Mouse (Mus musculus): ENCODE measurements around the gene Ncbp3. TPM values are rescaled to one million over a fixed set of nuclear protein-coding genes. Genes with fewer than 3 reads are reported as not detected.
A peak's percentile ranks its signal among the peaks of the same experiment; 100 is the strongest.

Ncbp3 gene
- polyA plus RNA-seq, 1 experiment from 2014 or later, result 11.3 TPM

GRCm38 (mm10) chr11:73036889-73037288, 10.7 kb upstream of the Ncbp3 start:
- WGBS, result 50% methylated on average over 6 of the region's 6 CpGs
- no peaks in the 10 kb centered on the region for H3K9me3 ChIP-seq
- ATAC-seq (ENCODE audit: insufficient number of reproducible peaks, low FRiP score, low TSS enrichment, low read depth), result peak; percentile 52; the same call in 1 of the 2 replicates
- H3K4me3 ChIP-seq, result no peak overlapping the region
- peaks cover 19% of the 10 kb centered on the region for H3K36me3 ChIP-seq
- H3K27ac ChIP-seq, result no peak overlapping the region
- no peak overlapping the region for H3K4me2 ChIP-seq
- H3K9ac ChIP-seq, result no peak overlapping the region; the same call in 1 of the 2 replicates
- 0 out of 2 replicates have a peak, but pooled peaks cover 2% of the 10 kb centered on the region for H3K4me1 ChIP-seq
- no peaks in the 10 kb centered on the region for H3K27me3 ChIP-seq

- Histone ChIP-seq H3K27me3 (no peaks in the 10 kb centered on the region), H3K4me3 (no peak overlapping the region), H3K36me3 (peaks cover 19% of the 10 kb centered on the region), H3K9me3 (no peaks in the 10 kb centered on the region), H3K9ac (no peak overlapping the region), H3K4me2 (no peak overlapping the region), H3K27ac (no peak overlapping the region), H3K4me1 (no peaks in the 10 kb centered on the region)
- ATAC-seq (ENCODE audit: insufficient number of reproducible peaks, low FRiP score, low TSS enrichment, low read depth), result no peak
- 83% methylated on average over 3 of the region's 3 CpGs for WGBS
Measured at GRCm38 (mm10) chr11:73037691-73038090, 9.9 kb upstream of the Ncbp3 start.

- 59% methylated on average over 9 of the region's 9 CpGs for WGBS
- ATAC-seq (ENCODE audit: insufficient number of reproducible peaks, low FRiP score, low TSS enrichment, low read depth), result no peak
- Histone ChIP-seq H3K36me3 (peaks cover 13% of the 10 kb centered on the region), H3K4me1 (no peaks in the 10 kb centered on the region), H3K27me3 (no peaks in the 10 kb centered on the region), H3K9me3 (no peaks in the 10 kb centered on the region), H3K9ac (no peak overlapping the region), H3K4me3 (no peak overlapping the region), H3K27ac (no peak overlapping the region), H3K4me2 (no peak overlapping the region)
Measured at GRCm38 (mm10) chr11:73039102-73039799, 8.3 kb upstream of the Ncbp3 start.

- peaks cover 15% of the 10 kb centered on the region for H3K4me1 ChIP-seq
- ATAC-seq (ENCODE audit: insufficient number of reproducible peaks, low FRiP score, low TSS enrichment, low read depth), result no peak
- no peak overlapping the region for H3K9ac ChIP-seq
- H3K27ac ChIP-seq, result no peak overlapping the region
- no peaks in the 10 kb centered on the region for H3K27me3 ChIP-seq
- no peak overlapping the region for H3K4me2 ChIP-seq
- WGBS, result 41% methylated on average over 6 of the region's 6 CpGs
- H3K36me3 ChIP-seq, result peaks cover 10% of the 10 kb centered on the region; the same call in 1 of the 2 replicates
- no peak overlapping the region for H3K4me3 ChIP-seq
- H3K9me3 ChIP-seq, result no peaks in the 10 kb centered on the region
Measured at GRCm38 (mm10) chr11:73044229-73044755, 3.3 kb upstream of the Ncbp3 start.

GRCm38 (mm10) chr11:73044789-73045188, 2.8 kb upstream of the Ncbp3 start:
- ATAC-seq (ENCODE audit: insufficient number of reproducible peaks, low FRiP score, low TSS enrichment, low read depth), result no peak
- 76% methylated on average over 4 of the region's 4 CpGs for WGBS
- Histone ChIP-seq H3K4me3 (no peak overlapping the region), H3K36me3 (peaks cover 10% of the 10 kb centered on the region; the same call in 1 of the 2 replicates), H3K9ac (no peak overlapping the region), H3K27me3 (no peaks in the 10 kb centered on the region), H3K27ac (no peak overlapping the region), H3K4me2 (no peak overlapping the region), H3K9me3 (no peaks in the 10 kb centered on the region), H3K4me1 (peaks cover 18% of the 10 kb centered on the region)

- peak overlapping the region; percentile 58 for H3K4me2 ChIP-seq
- H3K27ac ChIP-seq, result peak overlapping the region; percentile 82
- no peaks in the 10 kb centered on the region for H3K9me3 ChIP-seq
- H3K27me3 ChIP-seq, result no peaks in the 10 kb centered on the region
- peaks cover 12% of the 10 kb centered on the region for H3K36me3 ChIP-seq
- peak overlapping the region; percentile 65 for H3K4me3 ChIP-seq
- H3K9ac ChIP-seq, result peak overlapping the region; percentile 80
- peak; percentile 54; the same call in 1 of the 2 replicates for ATAC-seq (ENCODE audit: insufficient number of reproducible peaks, low FRiP score, low TSS enrichment, low read depth)
- H3K4me1 ChIP-seq, result peaks cover 18% of the 10 kb centered on the region
- whole genome bisulfite sequencing, result 1% methylated on average over 52 of the region's 55 CpGs
Measured at GRCm38 (mm10) chr11:73048030-73048876, 670 bp downstream of the Ncbp3 start.

- 4% methylated on average over 4 of the region's 4 CpGs for WGBS
- no peak for ATAC-seq (ENCODE audit: insufficient number of reproducible peaks, low FRiP score, low TSS enrichment, low read depth)
- Histone ChIP-seq H3K36me3 (peaks cover 23% of the 10 kb centered on the region), H3K4me2 (peak overlapping the region; percentile 58), H3K9ac (no peak overlapping the region), H3K27me3 (no peaks in the 10 kb centered on the region), H3K4me1 (peaks cover 18% of the 10 kb centered on the region), H3K9me3 (no peaks in the 10 kb centered on the region), H3K27ac (peak overlapping the region; percentile 43; the same call in 1 of the 2 replicates), H3K4me3 (peak overlapping the region; percentile 65)
Measured at GRCm38 (mm10) chr11:73049335-73049734, 1.8 kb downstream of the Ncbp3 start.

GRCm38 (mm10) chr11:73052795-73053194, 5.2 kb downstream of the Ncbp3 start:
- 96% methylated on average over 1 of the region's 1 CpGs for WGBS
- H3K27ac ChIP-seq, result no peak overlapping the region
- H3K36me3 ChIP-seq, result peaks cover 49% of the 10 kb centered on the region
- no peaks in the 10 kb centered on the region for H3K27me3 ChIP-seq
- no peak overlapping the region for H3K9ac ChIP-seq
- H3K9me3 ChIP-seq, result no peaks in the 10 kb centered on the region
- no peak overlapping the region for H3K4me2 ChIP-seq
- no peak overlapping the region for H3K4me3 ChIP-seq
- no peak for ATAC-seq (ENCODE audit: insufficient number of reproducible peaks, low FRiP score, low TSS enrichment, low read depth)
- peaks cover 14% of the 10 kb centered on the region for H3K4me1 ChIP-seq

GRCm38 (mm10) chr11:73057701-73058100, 10.1 kb downstream of the Ncbp3 start:
- Histone ChIP-seq H3K4me1 (no peaks in the 10 kb centered on the region), H3K4me2 (no peak overlapping the region), H3K9ac (no peak overlapping the region), H3K27ac (no peak overlapping the region), H3K9me3 (no peaks in the 10 kb centered on the region), H3K4me3 (no peak overlapping the region), H3K36me3 (peaks cover 58% of the 10 kb centered on the region), H3K27me3 (no peaks in the 10 kb centered on the region)
- ATAC-seq (ENCODE audit: insufficient number of reproducible peaks, low FRiP score, low TSS enrichment, low read depth), result no peak
- WGBS, result 94% methylated on average over 5 of the region's 5 CpGs

GRCm38 (mm10) chr11:73059630-73060029, 12.0 kb downstream of the Ncbp3 start:
- no peak for ATAC-seq (ENCODE audit: insufficient number of reproducible peaks, low FRiP score, low TSS enrichment, low read depth)
- no peak overlapping the region for H3K4me3 ChIP-seq
- no peak overlapping the region for H3K9ac ChIP-seq
- no peak overlapping the region for H3K4me2 ChIP-seq
- H3K9me3 ChIP-seq, result no peaks in the 10 kb centered on the region
- no peaks in the 10 kb centered on the region for H3K4me1 ChIP-seq
- H3K36me3 ChIP-seq, result peaks cover 44% of the 10 kb centered on the region
- no peaks in the 10 kb centered on the region for H3K27me3 ChIP-seq
- H3K27ac ChIP-seq, result no peak overlapping the region
- WGBS, result 81% methylated on average over 3 of the region's 3 CpGs

- Histone ChIP-seq H3K9me3 (no peaks in the 10 kb centered on the region), H3K36me3 (peaks cover 40% of the 10 kb centered on the region)
Measured at GRCm38 (mm10) chr11:73061413-73061812, 13.8 kb downstream of the Ncbp3 start.

GRCm38 (mm10) chr11:73071839-73072238, 24.3 kb downstream of the Ncbp3 start:
- Histone ChIP-seq H3K27ac (no peak overlapping the region), H3K4me1 (no peaks in the 10 kb centered on the region), H3K36me3 (peaks cover 80% of the 10 kb centered on the region), H3K27me3 (no peaks in the 10 kb centered on the region), H3K9me3 (no peaks in the 10 kb centered on the region), H3K4me3 (no peak overlapping the region), H3K4me2 (no peak overlapping the region), H3K9ac (no peak overlapping the region)
- no peak for ATAC-seq (ENCODE audit: insufficient number of reproducible peaks, low FRiP score, low TSS enrichment, low read depth)
- WGBS, result 86% methylated on average over 3 of the region's 3 CpGs

More at GRCm38 (mm10) chr11:73061413-73061812, 13.8 kb downstream of the Ncbp3 start:
- Histone ChIP-seq H3K27ac (no peak overlapping the region), H3K4me3 (no peak overlapping the region), H3K4me2 (no peak overlapping the region), H3K27me3 (no peaks in the 10 kb centered on the region), H3K4me1 (no peaks in the 10 kb centered on the region), H3K9ac (no peak overlapping the region)
- no peak for ATAC-seq (ENCODE audit: insufficient number of reproducible peaks, low FRiP score, low TSS enrichment, low read depth)
- 92% methylated on average over 3 of the region's 3 CpGs for WGBS
